Mouse (Mus musculus) MEL (cell line): ENCODE results near the gene Rsph4a. TPM values are rescaled to one million over a fixed set of nuclear protein-coding genes. Genes with fewer than 3 reads are reported as not detected.

Experiments
- DNase-seq: peaks from one replicate; pipeline ENCODE4 v3.0.0; 2011; ENCODE audit warnings: low read depth, low spot score
- H3K27ac ChIP-seq: 2 replicates; pipeline ENCODE4 v1.5.1; 2012; ENCODE audit warnings: low read depth, mild to moderate bottlenecking, control low read depth, low read length, moderate library complexity; ENCODE audit not compliant: control insufficient read depth
- H3K27me3 ChIP-seq, 2 experiments: fragments of 150-350 bp in 1 of 2; sonication (generic) in 1 of 2; 2 replicates each; pipeline ENCODE4 v1.6.1; 2012; ENCODE audit warnings: low read length in 2 of 2, mild to moderate bottlenecking in 2 of 2, improper control_type of control experiment in 1 of 2, moderate library complexity in 1 of 2; ENCODE audit not compliant: insufficient read depth in 2 of 2, control insufficient read depth in 1 of 2
- H3K36me3 ChIP-seq, 2 experiments: 2 replicates each; pipeline ENCODE4 v1.6.1; 2012 to 2014; ENCODE audit warnings: low read length in 2 of 2, improper control_type of control experiment in 1 of 2, inconsistent platforms in 1 of 2, mild to moderate bottlenecking in 1 of 2; ENCODE audit not compliant: insufficient read depth in 2 of 2, control insufficient read depth in 1 of 2
- H3K4me1 ChIP-seq, 2 experiments: fragments of 150-350 bp in 1 of 2; sonication (generic) in 1 of 2; 2 replicates each; pipeline ENCODE4 v1.6.1; 2012; ENCODE audit warnings: low read length in 2 of 2, improper control_type of control experiment in 1 of 2, mild to moderate bottlenecking in 1 of 2; ENCODE audit not compliant: insufficient read depth in 2 of 2, control insufficient read depth in 1 of 2
- H3K4me3 ChIP-seq, 2 experiments: fragments of 150-350 bp in 1 of 2; sonication (generic) in 1 of 2; 2 replicates each; pipeline ENCODE4 v1.5.1; 2012; ENCODE audit warnings: low read depth in 2 of 2, low read length in 2 of 2, mild to moderate bottlenecking in 2 of 2, moderate library complexity in 2 of 2, control low read depth in 1 of 2, improper control_type of control experiment in 1 of 2; ENCODE audit not compliant: control insufficient read depth in 1 of 2, insufficient read depth in 1 of 2
- H3K79me2 ChIP-seq: 2 replicates; pipeline ENCODE4 v1.6.1; 2012; ENCODE audit warnings: mild to moderate bottlenecking, low read length, moderate library complexity; ENCODE audit not compliant: control insufficient read depth, poor library complexity, insufficient read depth
- H3K9ac ChIP-seq: 2 replicates; pipeline ENCODE4 v1.6.1; 2012; ENCODE audit warnings: low read depth, mild to moderate bottlenecking, control low read depth, low read length, moderate library complexity; ENCODE audit not compliant: control insufficient read depth, poor library complexity, severe bottlenecking
- H3K9me3 ChIP-seq: fragments of 150-350 bp; sonication (generic); replicated peaks from 2 replicates; pipeline ENCODE4 v1.6.1; 2012; ENCODE audit warnings: mild to moderate bottlenecking, low read length, improper control_type of control experiment, moderate library complexity; ENCODE audit not compliant: insufficient read depth
- BHLHE40 ChIP-seq: IDR thresholded peaks from 2 replicates; pipeline ENCODE4 v1.6.1; 2012; ENCODE audit warnings: low read depth, mild to moderate bottlenecking, inconsistent platforms, low read length, improper control_type of control experiment, borderline replicate concordance
- CTCF ChIP-seq, 3 experiments: IDR thresholded peaks in 2 of 3; conservative IDR thresholded peaks in 1 of 3; 2 replicates each; pipeline ENCODE4 v1.5.1; 2011 to 2012; ENCODE audit warnings: low read length in 3 of 3, low read depth in 2 of 3, mild to moderate bottlenecking in 2 of 3, improper control_type of control experiment in 1 of 3, inconsistent platforms in 1 of 3, mixed read lengths in 1 of 3, moderate library complexity in 1 of 3; ENCODE audit not compliant: control insufficient read depth in 1 of 3, insufficient read depth in 1 of 3, poor library complexity in 1 of 3, severe bottlenecking in 1 of 3
- EP300 ChIP-seq, 2 experiments: IDR thresholded peaks; 2 replicates each; pipeline ENCODE4 v1.6.1; 2011; ENCODE audit warnings: improper control_type of control experiment in 2 of 2, low read length in 2 of 2, low read depth in 1 of 2, mild to moderate bottlenecking in 1 of 2
- ETS1 ChIP-seq: IDR thresholded peaks from 2 replicates; pipeline ENCODE4 v1.6.1; 2012; ENCODE audit warnings: low read depth, mild to moderate bottlenecking, inconsistent platforms, low read length, improper control_type of control experiment, moderate library complexity
- GATA1 ChIP-seq: IDR thresholded peaks from 2 replicates; pipeline ENCODE4 v1.6.1; 2011; ENCODE audit warnings: low read depth, low read length, improper control_type of control experiment
- HCFC1 ChIP-seq: IDR thresholded peaks from 2 replicates; pipeline ENCODE4 v1.6.1; 2012; ENCODE audit warnings: low read depth, mild to moderate bottlenecking, inconsistent platforms, low read length, improper control_type of control experiment, moderate library complexity
- JUND ChIP-seq: IDR thresholded peaks from 2 replicates; pipeline ENCODE4 v1.6.1; 2011; ENCODE audit warnings: low read depth, mild to moderate bottlenecking, improper control_type of control experiment, low read length
- MAFK ChIP-seq: IDR thresholded peaks from 2 replicates; pipeline ENCODE4 v1.6.1; 2011; ENCODE audit warnings: low read depth, mild to moderate bottlenecking, low read length, improper control_type of control experiment, borderline replicate concordance
- MAZ ChIP-seq: IDR thresholded peaks from 2 replicates; pipeline ENCODE4 v1.6.1; 2012; ENCODE audit warnings: low read depth, mild to moderate bottlenecking, inconsistent platforms, low read length, improper control_type of control experiment
- MYB ChIP-seq: IDR thresholded peaks from 2 replicates; pipeline ENCODE4 v1.6.1; 2011; ENCODE audit warnings: mild to moderate bottlenecking, low read depth, low read length, improper control_type of control experiment
- MYC ChIP-seq: IDR thresholded peaks from 2 replicates; pipeline ENCODE4 v1.6.1; 2011; ENCODE audit warnings: low read depth, mild to moderate bottlenecking, low read length, improper control_type of control experiment, moderate library complexity
- POLR2AphosphoS5 ChIP-seq: IDR thresholded peaks from 2 replicates; pipeline ENCODE4 v1.6.1; 2012; ENCODE audit warnings: low read depth, borderline replicate concordance, mild to moderate bottlenecking, inconsistent platforms, low read length, moderate library complexity, mixed read lengths
- SIN3A ChIP-seq: IDR thresholded peaks from 2 replicates; pipeline ENCODE4 v1.6.1; 2012; ENCODE audit warnings: low read length, improper control_type of control experiment, inconsistent platforms
- SMC3 ChIP-seq: IDR thresholded peaks from 2 replicates; pipeline ENCODE4 v1.6.1; 2011; ENCODE audit warnings: low read depth, low read length, improper control_type of control experiment
- TBP ChIP-seq: IDR thresholded peaks from 2 replicates; pipeline ENCODE4 v1.8.0; 2011; ENCODE audit warnings: low read depth, low read length, improper control_type of control experiment
- UBTF ChIP-seq: IDR thresholded peaks from 2 replicates; pipeline ENCODE4 v1.6.1; 2012; ENCODE audit warnings: low read depth, mild to moderate bottlenecking, inconsistent platforms, low read length, improper control_type of control experiment, moderate library complexity, borderline replicate concordance; ENCODE audit not compliant: insufficient read depth
- USF2 ChIP-seq, 2 experiments: IDR thresholded peaks; 2 replicates each; pipeline ENCODE4 v1.6.1; 2011 to 2012; ENCODE audit warnings: improper control_type of control experiment in 2 of 2, low read length in 2 of 2, borderline replicate concordance in 1 of 2, inconsistent platforms in 1 of 2, low read depth in 1 of 2, mild to moderate bottlenecking in 1 of 2; ENCODE audit not compliant: insufficient read depth in 1 of 2
- ZC3H11A ChIP-seq: IDR thresholded peaks from 2 replicates; pipeline ENCODE4 v1.6.1; 2012; ENCODE audit warnings: low read depth, mild to moderate bottlenecking, inconsistent platforms, low read length, improper control_type of control experiment
- ZKSCAN1 ChIP-seq: IDR thresholded peaks from 2 replicates; pipeline ENCODE4 v1.6.1; 2012; ENCODE audit warnings: low read depth, mild to moderate bottlenecking, inconsistent platforms, low read length, improper control_type of control experiment, moderate library complexity
- ZMIZ1 ChIP-seq: IDR thresholded peaks from 2 replicates; pipeline ENCODE4 v1.6.1; 2012; ENCODE audit warnings: low read depth, mild to moderate bottlenecking, inconsistent platforms, low read length, improper control_type of control experiment, moderate library complexity
- ZNF384 ChIP-seq: IDR thresholded peaks from 2 replicates; pipeline ENCODE4 v1.6.1; 2012; ENCODE audit warnings: low read depth, mild to moderate bottlenecking, inconsistent platforms, low read length, improper control_type of control experiment
- polyA plus RNA-seq, 2 experiments: library from polyadenylated mRNA; stranded (reverse) in 1 of 2; unstranded in 1 of 2; fragments of >175 nt in 1 of 2; fragments of >200 nt in 1 of 2; gene quantifications; 2 replicates each; pipeline versions ENCODE4 v1.2.1 to v1.2.4; 2012; ENCODE audit warnings: low replicate concordance in 2 of 2, low read depth in 1 of 2; ENCODE audit not compliant: insufficient read length in 2 of 2, insufficient read depth in 1 of 2, missing spikeins in 1 of 2
- total RNA-seq: library from RNA; depleted of rRNA; stranded (reverse); fragments of 300-350 nt; gene quantifications from 2 replicates; pipeline ENCODE4 v1.2.3, GENCODE M21; 2012

Gene Rsph4a
- total and polyA plus RNA-seq, 3 experiments, result not detected

DNA sequence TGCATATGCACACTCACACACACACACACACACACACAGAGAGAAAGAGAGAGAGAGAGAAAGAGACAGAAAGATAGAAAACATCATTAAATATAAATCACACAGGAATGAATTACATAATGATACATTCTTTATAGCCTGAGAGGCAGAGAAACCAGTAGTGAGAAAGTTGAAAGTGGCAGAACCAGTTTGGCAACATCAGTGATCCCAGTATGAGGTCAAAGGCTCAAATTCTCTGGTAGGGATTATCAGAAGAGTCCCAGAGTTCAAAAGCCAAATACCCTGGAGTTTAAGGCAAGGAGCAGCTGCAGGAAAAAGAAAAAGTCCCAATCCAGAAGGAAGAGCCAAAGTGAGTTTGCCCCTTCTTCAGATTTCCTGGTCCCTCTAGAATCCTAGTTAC is 35.8 kb downstream of the Rsph4a start:
- DNase-seq, result no peak
- H3K36me3 ChIP-seq, result peaks cover 0 to 24% of the 10 kb centered on the region in 2 experiments; a peak in 3 of 4 replicates

DNA sequence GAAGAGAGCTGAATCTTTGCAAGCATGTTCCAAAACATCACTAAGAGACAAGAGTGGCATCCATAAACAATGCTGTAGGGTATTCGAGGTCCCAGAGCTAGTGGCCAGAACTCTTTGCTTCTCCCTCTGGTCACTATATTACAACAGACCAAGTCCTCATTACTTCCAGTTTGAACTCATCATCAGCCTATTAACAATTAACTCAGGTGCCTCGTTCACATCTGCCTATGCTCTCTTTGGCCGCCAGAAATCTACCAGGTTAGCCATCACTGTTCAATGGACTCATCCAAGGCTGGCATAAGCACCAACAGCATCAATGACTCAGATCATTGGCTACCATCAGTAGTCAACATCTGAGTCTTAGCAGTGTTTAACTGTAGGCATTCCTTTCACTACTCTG is 40.5 kb downstream of the Rsph4a start:
- H3K27me3 ChIP-seq, result no peaks in the 10 kb centered on the region
- H3K36me3 ChIP-seq, result peaks cover 22 to 29% of the 10 kb centered on the region in 2 experiments
- H3K4me3 ChIP-seq, result no peak overlapping the region
- TF ChIP-seq UBTF, result no peak
- TF ChIP-seq ETS1, result no peak
- TF ChIP-seq CTCF (IDR thresholded peaks at IDR 0.05 in 2 of 3, conservative IDR thresholded peaks at IDR 0.05 in 1 of 3; ENCODE audit: control insufficient read depth in 1 of 3, insufficient read depth in 1 of 3, low read depth in 2 of 3, low read length in 3 of 3, poor library complexity in 1 of 3, severe bottlenecking in 1 of 3), result no peak
- no peak for TF ChIP-seq ZKSCAN1
- no peak for TF ChIP-seq ZMIZ1
- no peak for DNase-seq
- H3K79me2 ChIP-seq, result peaks cover 19% of the 10 kb centered on the region
- no peak overlapping the region for H3K27ac ChIP-seq
- H3K9me3 ChIP-seq, result no peaks in the 10 kb centered on the region
- H3K4me1 ChIP-seq, result peaks cover 7% of the 10 kb centered on the region in 2 experiments; a peak in 3 of 4 replicates
- H3K9ac ChIP-seq, result no peak overlapping the region

More for the DNA sequence above, 35.8 kb downstream of the Rsph4a start:
- no peaks in the 10 kb centered on the region for H3K27me3 ChIP-seq
- TF ChIP-seq TBP (no peak), SIN3A (no peak), ZNF384 (no peak), EP300 (IDR thresholded peaks at IDR 0.05; ENCODE audit: low read depth in 1 of 2, low read length in 2 of 2) (no peak), CTCF (IDR thresholded peaks at IDR 0.05 in 2 of 3, conservative IDR thresholded peaks at IDR 0.05 in 1 of 3; ENCODE audit: control insufficient read depth in 1 of 3, insufficient read depth in 1 of 3, low read depth in 2 of 3, low read length in 3 of 3, poor library complexity in 1 of 3, severe bottlenecking in 1 of 3) (no peak), MYC (no peak), ZMIZ1 (no peak), SMC3 (no peak), USF2 (IDR thresholded peaks at IDR 0.05; ENCODE audit: borderline replicate concordance in 1 of 2, insufficient read depth in 1 of 2, low read depth in 1 of 2, low read length in 2 of 2) (no peak), JUND (no peak), POLR2AphosphoS5 (no peak), GATA1 (no peak), HCFC1 (no peak), ZC3H11A (no peak), MAFK (no peak), BHLHE40 (no peak), MAZ (no peak), ZKSCAN1 (no peak), MYB (no peak)
- TF ChIP-seq, all 39 proteins: peak for 0
- Histone ChIP-seq H3K27ac (no peak overlapping the region), H3K9me3 (no peaks in the 10 kb centered on the region), H3K79me2 (peaks cover 6% of the 10 kb centered on the region), H3K4me1 (no peaks in the 10 kb centered on the region), H3K9ac (no peak overlapping the region), H3K4me3 (no peak overlapping the region)
